Mouse (Mus musculus): ENCODE data around the gene Csf1.
A peak's percentile ranks its signal among the peaks of the same experiment; 100 is the strongest.
"Not testable (repeated sequence)": the region's sequence is repeated elsewhere in the genome, so short reads cannot be mapped to it uniquely, and the experiment has no call there.

Csf1 gene

DNA sequence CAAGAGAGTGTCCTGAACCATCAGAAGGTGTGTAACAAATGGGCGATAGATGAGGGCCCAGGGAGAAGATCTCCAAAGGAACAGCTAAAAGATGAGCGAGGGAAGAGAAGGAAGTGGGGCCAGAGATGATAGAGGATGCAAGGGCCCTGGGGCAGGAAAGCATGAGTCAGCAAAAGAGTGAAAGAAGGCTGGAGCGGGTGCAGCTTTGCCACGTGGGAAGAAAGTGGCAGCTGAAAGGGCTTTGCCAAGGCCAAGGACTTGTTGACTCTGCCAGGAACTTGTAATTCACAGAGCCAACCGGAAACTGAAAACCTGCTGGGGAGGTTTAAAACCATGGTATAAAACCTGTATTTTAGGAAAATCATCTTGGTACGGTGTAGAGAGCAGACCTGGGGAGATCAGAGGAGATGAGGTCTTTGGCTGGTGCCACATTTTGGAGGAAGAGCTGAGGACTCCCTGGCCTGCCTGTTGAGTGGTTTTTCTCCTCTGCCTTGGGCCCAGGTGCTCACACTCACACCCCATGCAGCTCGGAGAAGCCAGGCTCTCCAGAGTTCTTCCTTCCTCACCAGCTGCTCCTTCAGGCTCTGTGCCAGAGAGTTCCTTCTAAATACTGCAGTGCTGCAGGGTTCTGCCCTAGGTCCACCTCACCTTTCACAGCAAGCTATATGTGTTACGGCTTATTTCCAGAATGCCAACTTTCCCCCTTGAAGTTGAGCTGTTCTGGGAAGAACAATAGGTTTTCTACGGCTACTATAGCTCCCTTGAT lies 9.3 kb downstream of the Csf1 start:
- DNase-seq (ENCODE audit: extremely low spot score, low spot score) = no peak

DNA sequence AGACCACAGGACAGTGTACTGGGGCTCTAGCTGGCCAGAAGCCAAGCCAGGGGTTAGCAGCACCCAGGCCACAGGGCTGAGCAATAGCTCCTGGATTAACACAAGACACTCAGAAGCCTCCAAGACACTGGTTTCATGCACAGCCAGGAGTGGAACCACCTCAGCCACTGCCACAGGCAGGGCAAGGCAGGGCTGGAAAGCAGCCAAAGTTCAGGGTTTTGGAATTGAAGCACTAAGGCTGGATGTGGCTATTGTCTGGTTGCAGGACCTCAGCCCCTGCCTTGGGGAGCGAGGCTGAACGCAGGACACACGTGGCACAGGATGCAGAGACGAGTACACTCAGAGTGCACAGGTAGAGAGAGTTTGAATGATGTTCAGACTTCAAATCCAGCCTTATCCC lies 10.8 kb downstream of the Csf1 start:
- DNase-seq (ENCODE audit: extremely low spot score, low spot score) = no peak

DNA sequence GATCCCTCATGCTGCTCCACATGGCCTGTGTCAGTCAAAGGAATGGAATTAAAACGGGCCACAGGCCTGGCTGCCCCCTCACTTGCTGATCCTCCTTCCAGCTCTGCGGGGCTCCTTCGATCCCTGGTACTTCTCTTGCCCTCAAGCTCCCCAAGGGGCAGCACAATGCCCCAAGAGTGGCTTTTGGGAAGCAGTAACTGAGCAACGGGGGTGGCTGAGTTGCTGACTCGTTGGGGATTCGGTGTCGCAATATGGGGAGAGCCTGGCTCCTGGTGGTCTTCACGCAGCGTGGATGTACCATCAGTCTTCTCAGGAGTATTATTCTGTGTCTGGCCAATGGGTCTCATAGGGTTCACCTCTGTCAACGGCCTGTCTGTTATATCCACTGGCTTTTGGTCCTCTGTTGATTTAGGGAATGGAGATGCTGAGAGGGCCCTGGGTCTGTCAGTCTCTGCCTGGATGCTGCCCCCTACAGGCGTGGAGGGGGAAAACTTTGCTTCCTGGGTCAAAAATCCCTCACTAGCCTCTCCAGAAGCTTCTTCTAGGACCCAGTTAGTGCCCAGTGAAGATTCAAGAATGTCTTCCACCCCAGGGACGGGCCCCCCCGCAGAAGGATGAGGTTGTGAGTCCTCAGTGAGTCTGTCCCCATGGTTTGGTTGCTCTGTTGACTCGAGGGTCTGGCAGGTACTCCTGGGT lies 11.9 kb downstream of the Csf1 start:
- no peak for DNase-seq (ENCODE audit: extremely low spot score, low spot score)

DNA sequence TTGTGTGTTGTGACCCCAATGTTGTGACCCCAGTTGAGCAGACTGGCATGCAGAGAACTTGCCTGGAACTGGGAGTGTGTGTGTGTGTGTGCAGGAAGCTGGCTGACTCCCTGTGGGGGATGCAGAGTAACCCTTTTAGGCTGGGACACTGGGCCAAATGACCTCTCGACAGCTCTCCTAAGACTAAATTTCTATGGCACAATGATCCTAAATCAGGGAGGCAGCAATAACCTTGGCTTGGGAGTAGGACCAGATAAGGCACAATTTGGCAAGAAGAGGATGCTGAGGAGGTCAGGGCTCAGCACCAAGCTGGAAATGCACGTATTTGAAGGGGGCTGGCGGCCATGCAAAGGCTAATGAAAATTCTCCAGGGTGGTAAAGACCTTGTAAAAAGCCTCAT lies 14.2 kb downstream of the Csf1 start:
- no peak for DNase-seq (ENCODE audit: extremely low spot score, low spot score)

GRCm38 (mm10) chr3:107743650-107744049 lies 16.6 kb downstream of the Csf1 start:
- no peak for DNase-seq (ENCODE audit: extremely low spot score, low spot score)

DNA sequence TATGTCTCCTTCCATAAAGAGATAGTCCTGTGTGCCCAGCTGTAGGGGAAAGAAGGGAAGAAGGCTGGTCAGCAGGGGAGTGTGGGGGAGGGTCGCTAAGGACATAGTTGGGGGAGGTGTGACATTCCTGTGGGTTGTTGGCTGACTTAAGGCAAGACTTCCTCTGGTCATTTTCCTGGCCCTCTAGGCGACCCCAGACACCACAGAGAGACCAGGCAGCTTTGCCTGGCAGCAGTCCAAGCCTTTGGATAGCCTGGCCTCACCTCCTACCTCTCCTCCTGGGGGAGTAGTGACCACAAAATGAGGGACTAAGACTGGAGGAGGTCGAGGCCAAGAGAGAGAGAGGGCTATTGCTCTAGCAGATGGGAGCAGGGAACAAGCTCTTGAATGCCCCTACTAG lies 17.2 kb downstream of the Csf1 start:
- DNase-seq (ENCODE audit: extremely low spot score, low spot score) = no peak

DNA sequence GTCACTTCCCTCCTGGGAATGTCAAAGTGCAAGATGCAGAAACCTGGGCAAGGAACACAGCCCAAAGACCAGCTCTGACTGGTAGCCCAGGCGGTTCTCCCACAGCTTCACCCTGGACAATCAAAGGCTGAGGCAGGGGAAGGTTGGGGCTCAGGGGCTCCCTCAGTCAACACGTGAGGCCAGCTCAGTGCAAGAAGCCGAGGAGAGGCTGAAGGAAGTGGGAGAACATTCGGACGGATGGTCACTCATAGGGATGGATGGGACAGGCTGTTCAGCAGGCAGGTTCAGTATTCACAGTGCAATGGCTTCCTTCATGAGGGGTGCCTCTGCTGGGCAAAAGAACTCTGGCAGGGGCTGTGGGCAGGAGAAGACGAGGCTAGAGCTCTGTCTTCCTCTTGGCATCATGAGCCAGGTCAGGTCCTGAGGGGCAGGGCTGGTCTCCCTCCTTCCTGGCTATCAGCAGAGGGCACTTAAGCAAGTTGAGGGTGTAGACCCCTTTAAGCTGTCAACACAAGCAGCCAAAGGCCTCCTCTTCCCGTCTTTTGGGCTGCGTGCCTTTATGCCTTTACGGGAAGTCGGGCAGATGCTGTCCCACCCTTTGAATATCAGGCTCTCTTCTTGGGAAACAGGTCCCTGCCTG lies 18.1 kb downstream of the Csf1 start:
- DNase-seq (ENCODE audit: extremely low spot score, low spot score) = no peak

GRCm38 (mm10) chr3:107741387-107741786 lies 18.9 kb downstream of the Csf1 start:
- DNase-seq (ENCODE audit: extremely low spot score, low spot score) = no peak

DNA sequence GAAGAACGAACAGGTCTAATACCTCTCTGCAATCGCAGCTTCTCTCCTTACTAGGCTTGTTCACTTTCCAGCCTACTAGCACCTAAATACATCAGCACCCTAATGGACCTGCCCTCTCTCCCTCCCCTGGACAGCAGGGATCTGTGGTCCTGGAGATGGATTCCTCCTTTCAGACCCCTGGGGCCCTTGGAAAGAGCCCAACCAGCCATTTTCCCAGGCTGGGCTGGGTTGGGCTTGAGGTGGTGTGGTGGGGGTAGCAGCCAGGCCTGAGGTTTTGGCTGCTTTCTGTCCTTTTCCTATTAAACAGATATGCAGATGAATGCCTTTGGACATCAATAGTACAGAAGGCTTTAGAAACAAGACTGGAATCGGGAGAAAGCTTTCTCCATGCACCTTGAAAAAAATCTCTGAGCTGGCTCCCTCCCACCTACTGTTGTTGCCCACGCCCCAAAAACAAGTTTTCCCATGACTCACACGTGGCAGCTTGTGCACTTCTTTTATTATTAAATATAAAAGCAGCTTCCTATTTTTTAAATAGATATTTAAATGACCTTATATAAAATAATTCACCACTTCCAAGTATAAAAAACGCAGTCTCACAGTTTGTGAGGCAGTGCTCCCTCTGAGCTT lies 19.6 kb downstream of the Csf1 start:
- DNase-seq (ENCODE audit: extremely low spot score, low spot score) = peak; percentile 82

GRCm38 (mm10) chr3:107739966-107740365 lies 20.3 kb downstream of the Csf1 start:
- DNase-seq (ENCODE audit: extremely low spot score, low spot score) = no peak

DNA sequence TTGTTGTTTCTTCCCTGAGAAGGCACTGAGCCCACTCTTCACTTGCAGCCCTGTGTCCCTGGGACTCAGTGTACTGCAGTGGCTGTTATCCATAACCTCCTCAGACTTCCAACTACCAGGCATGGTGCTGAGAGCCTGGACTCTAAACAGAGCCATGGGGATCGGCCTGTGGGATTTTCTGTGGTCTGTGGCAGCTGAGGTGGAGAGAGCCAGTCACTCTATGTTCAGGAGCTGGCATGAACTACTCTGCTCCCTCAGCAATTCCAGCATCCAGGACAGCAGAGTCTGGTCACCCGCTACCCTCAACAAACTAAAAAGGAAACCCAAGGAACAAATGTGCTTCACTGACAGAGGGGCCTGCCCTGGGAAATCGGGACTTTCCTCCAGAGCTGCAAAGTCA lies 20.8 kb downstream of the Csf1 start:
- no peak for DNase-seq (ENCODE audit: extremely low spot score, low spot score)

DNA sequence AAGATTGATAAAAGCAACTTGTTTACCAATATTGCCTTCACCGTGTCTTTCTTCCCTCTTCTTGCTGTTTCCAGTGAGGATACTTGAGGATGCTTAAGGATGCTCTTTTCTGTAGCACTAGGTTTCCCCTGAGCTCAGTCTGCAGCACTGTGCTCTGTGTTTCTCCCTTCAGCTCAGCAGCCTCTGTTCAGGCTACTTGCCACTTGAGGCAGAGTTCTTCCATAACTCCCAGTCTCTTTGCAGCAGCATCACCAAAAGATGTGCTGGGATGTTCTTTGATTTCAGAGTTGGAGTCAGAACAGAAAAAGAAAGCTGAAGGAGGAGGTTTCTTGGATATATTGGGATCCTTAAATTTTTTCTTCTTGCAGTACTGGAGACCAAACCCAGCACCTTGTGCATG lies 21.6 kb downstream of the Csf1 start:
- DNase-seq (ENCODE audit: extremely low spot score, low spot score) = no peak

- DNase-seq (ENCODE audit: extremely low spot score, low spot score) = no peak
Measured at GRCm38 (mm10) chr3:107737609-107738190, 22.6 kb downstream of the Csf1 start.

DNA sequence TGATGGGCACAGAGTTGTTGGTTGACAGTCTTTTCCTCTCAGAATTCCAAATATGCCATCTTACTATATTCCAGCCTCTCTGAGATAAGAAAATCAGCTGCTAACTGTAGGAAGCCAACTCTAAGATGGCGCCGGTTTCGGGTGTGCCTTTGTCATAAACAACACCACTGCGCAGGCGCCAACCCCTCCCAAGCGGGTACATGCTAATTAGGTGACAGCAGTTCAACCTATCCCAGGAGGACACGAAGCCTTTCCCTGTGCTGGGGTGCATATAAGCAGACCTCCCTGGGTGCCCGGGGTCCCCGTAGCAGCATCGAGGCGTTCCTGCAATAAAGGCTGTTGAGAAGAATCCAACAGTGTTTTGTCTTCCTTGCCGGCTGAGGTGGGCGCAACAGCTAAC lies 24.6 kb downstream of the Csf1 start:
- DNase-seq (ENCODE audit: extremely low spot score, low spot score) = not testable (repeated sequence)

- no peak for DNase-seq (ENCODE audit: extremely low spot score, low spot score)
Measured at GRCm38 (mm10) chr3:107733329-107733728, 26.9 kb downstream of the Csf1 start.

DNA sequence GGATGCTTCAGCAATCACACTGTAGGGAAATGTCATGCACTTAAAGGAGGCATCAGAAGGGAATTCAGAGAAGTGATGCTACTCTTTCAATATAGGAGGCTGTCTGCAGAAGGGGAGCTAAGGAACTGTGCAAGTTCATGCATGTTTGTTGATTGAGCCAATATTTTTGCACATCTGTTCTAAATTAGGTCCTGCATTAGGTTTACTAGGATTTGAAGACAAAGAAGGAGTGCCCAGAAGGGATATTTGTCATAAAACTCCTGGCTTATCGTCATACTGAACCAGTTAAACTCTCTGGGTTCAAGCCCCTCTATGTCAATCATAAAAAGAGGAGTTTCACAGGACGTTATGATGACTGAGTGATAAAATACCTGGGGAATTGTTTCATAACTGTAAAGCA lies 30.0 kb downstream of the Csf1 start:
- no peak for DNase-seq (ENCODE audit: extremely low spot score, low spot score)

DNA sequence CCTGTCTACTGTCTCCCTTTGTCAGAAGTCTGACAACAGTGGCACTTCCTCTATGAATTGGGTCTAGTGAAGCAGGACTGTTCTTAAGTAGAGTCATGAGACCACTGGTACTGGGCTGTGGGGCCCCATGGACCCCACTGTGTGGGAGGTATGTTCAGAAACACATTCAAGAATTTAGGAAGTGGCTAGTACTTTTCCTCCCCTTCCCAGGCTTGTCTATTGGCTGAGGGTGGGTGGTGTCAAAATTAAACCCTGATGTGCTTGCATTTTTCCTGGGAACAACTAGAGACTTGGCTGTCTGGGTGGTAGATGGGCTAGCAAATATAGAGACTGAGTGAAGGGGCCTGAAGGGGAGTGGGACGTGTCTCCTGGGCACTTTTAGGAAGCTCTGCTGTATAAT lies 31.8 kb downstream of the Csf1 start:
- no peak for DNase-seq (ENCODE audit: extremely low spot score, low spot score)

- no peak for DNase-seq (ENCODE audit: extremely low spot score, low spot score)
Measured at GRCm38 (mm10) chr3:107715971-107716370, 44.3 kb downstream of the Csf1 start.

- DNase-seq (ENCODE audit: extremely low spot score, low spot score) = no peak
Measured at GRCm38 (mm10) chr3:107714276-107714933, 45.9 kb downstream of the Csf1 start.

DNA sequence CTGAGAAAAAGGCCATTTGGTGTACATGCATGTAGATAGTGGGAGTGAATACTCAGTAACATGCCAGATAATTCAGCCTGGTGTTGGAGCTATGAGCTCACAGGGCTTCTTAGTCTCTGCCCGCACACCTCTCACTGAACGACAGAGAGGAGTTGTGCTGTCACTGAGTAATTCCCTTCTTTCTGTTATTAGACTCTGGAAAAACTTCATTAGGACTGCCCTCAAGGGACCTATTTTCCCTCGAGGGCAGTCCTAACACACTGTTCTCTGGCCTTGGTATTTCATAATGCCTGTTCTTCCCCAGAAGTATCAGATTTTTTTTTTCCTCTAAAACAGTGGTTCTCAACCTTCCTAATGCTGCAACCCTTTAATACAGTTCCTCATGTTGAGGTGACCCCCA lies 48.2 kb downstream of the Csf1 start:
- DNase-seq (ENCODE audit: extremely low spot score, low spot score) = no peak

DNA sequence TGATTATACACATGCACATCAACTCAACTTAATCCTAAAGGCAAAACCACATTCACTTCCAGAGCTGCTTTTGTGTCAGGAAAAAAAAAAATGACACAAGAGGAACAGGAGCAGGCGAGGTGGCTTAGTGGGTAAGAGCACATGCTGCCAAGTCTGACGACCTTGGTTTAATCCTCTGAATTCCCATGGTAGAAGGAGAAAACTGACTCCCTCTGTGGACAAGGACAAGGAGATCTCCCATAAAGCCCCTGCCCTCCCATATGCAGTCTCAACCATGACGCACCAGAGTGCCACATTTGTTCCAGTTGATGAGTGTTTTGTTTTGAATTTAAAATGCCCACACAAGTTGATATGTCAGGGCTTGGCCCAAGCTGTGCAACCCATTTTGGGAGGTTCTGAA lies 51.1 kb downstream of the Csf1 start:
- no peak for DNase-seq (ENCODE audit: extremely low spot score, low spot score)
